Mouse (Mus musculus) forebrain, embryonic 10.5 days (tissue): ENCODE results near the gene Vps45. TPM values are rescaled to one million over a fixed set of nuclear protein-coding genes. Genes with fewer than 3 reads are reported as not detected.

Experiments used
- DNase-seq: peaks from one replicate; pipeline ENCODE4 v3.0.0-alpha.2; 2017; ENCODE audit warnings: low spot score; ENCODE audit errors: extremely low spot score
- H3K27ac ChIP-seq: fragments of 300-500 bp; sonication (generic); 2 replicates; pipeline ENCODE4 v1.5.1; 2016; ENCODE audit warnings: mild to moderate bottlenecking
- H3K27me3 ChIP-seq: fragments of 300-500 bp; sonication (generic); 2 replicates; pipeline ENCODE4 v1.6.1; 2016; ENCODE audit warnings: mild to moderate bottlenecking; ENCODE audit not compliant: poor library complexity, severe bottlenecking
- H3K36me3 ChIP-seq: fragments of 300-500 bp; sonication (generic); replicated peaks from 2 replicates; pipeline ENCODE4 v1.6.1; 2016; ENCODE audit warnings: mild to moderate bottlenecking, moderate library complexity
- H3K4me1 ChIP-seq: fragments of 300-500 bp; sonication (generic); 2 replicates; pipeline ENCODE4 v1.6.1; 2016
- H3K4me3 ChIP-seq: fragments of 300-500 bp; sonication (generic); 2 replicates; pipeline ENCODE4 v1.5.1; 2016; ENCODE audit warnings: mild to moderate bottlenecking, moderate library complexity
- H3K9me3 ChIP-seq: fragments of 300-500 bp; sonication (generic); 2 replicates; pipeline ENCODE4 v1.6.1; 2016; ENCODE audit warnings: mild to moderate bottlenecking, moderate library complexity
- WGBS: fragments of 180-500 bp; shearing (Covaris S2); methylation state at CpG from one replicate; pipeline ENCODE4 v1.1.7; 2016; 5-methylcytosine and 5-hydroxymethylcytosine counted together
- polyA plus RNA-seq: library from polyadenylated mRNA; unstranded; fragments of >200 nt; fragmentation: Nextera tagmentation; extraction: Ambion mirVana; gene quantifications from 2 replicates; pipeline ENCODE4 v1.2.1, GENCODE M21; 2016

Vps45 gene
- polyA plus RNA-seq, 1 experiment from 2014 or later, result 28.0 TPM

DNA sequence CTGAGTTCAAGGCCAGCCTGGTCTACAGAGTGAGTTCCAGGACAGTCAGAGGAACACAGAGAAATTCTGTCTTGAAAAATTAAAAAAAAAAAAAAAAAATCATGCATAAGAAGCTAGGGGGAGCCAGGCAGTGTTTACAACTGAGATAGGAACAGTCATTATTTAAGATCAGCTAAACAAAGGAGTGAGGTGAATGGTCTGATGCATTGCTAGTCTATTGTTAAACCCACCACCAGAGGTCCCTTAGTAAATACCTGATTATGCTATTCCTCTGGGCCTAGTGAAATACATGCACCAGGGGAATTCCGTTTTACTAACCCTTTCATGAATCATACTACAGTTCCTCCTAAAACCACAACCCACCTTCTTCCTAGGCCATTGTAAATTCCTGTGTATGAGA is 11.3 kb upstream of the Vps45 start:
- Histone ChIP-seq H3K4me3 (no peak overlapping the region), H3K27ac (no peak overlapping the region), H3K36me3 (no peaks in the 10 kb centered on the region), H3K9me3 (no peaks in the 10 kb centered on the region), H3K27me3 (no peaks in the 10 kb centered on the region), H3K4me1 (peaks cover 4% of the 10 kb centered on the region; the same call in 1 of the 2 replicates)
- no peak for DNase-seq
- 66% methylated on average over 1 of the region's 1 CpGs for WGBS

DNA sequence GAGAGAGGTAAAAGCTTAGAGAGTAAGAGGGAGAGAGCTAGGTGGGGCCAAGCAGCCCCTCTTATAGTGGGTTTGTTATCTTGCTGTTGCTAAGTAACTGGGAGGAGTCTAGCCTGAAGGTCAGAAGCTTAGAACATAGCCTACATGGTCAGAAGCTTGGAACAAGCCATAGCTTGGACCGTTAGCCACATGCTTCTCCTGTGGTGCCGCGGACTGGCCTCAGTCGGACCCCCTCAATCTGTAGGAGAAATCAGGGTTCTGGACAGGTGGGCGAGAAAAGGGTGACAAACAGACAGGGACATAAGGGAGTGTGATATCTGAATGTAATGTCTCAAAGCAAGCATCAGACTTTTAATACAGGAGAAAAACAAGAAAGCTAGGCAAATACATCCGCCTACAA is 10.8 kb upstream of the Vps45 start:
- Histone ChIP-seq H3K4me1 (peaks cover 4% of the 10 kb centered on the region; the same call in 1 of the 2 replicates), H3K27me3 (no peaks in the 10 kb centered on the region), H3K4me3 (no peak overlapping the region), H3K36me3 (no peaks in the 10 kb centered on the region), H3K27ac (no peak overlapping the region), H3K9me3 (no peaks in the 10 kb centered on the region)
- 94% methylated on average over 6 of the region's 6 CpGs for WGBS
- no peak for DNase-seq

DNA sequence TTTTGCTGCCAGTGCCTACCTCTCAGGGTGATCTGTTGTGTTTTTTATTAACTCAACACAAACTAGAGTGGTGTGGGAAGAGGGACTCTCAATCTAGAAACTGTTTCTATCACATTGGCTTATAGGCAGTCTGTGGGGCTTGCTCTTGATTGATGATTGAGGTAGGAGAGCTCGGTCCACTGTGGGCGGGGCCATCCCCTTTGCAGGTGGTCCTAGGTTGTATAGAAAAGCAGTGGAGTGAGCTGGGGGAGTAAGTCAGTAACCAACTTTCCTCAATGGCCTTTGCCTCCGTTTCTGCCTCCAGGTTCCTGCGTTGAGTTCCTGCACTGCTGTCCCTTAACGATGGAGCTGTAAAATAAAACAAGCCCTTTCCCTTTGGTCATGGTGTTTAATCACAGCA is 8.5 kb upstream of the Vps45 start:
- Histone ChIP-seq H3K36me3 (no peaks in the 10 kb centered on the region), H3K9me3 (no peaks in the 10 kb centered on the region), H3K4me3 (no peak overlapping the region), H3K27me3 (no peaks in the 10 kb centered on the region), H3K27ac (no peak overlapping the region), H3K4me1 (peaks cover 4% of the 10 kb centered on the region; the same call in 1 of the 2 replicates)
- 89% methylated on average over 5 of the region's 5 CpGs for WGBS
- DNase-seq, result no peak

GRCm38 (mm10) chr3:96065754-96066375 is 7.6 kb upstream of the Vps45 start:
- peak; percentile 26 for DNase-seq
- Histone ChIP-seq H3K27ac (no peak overlapping the region), H3K27me3 (no peaks in the 10 kb centered on the region), H3K36me3 (no peaks in the 10 kb centered on the region), H3K9me3 (no peaks in the 10 kb centered on the region), H3K4me3 (no peak overlapping the region), H3K4me1 (peaks cover 4% of the 10 kb centered on the region; the same call in 1 of the 2 replicates)
- 46% methylated on average over 20 of the region's 20 CpGs for WGBS

DNA sequence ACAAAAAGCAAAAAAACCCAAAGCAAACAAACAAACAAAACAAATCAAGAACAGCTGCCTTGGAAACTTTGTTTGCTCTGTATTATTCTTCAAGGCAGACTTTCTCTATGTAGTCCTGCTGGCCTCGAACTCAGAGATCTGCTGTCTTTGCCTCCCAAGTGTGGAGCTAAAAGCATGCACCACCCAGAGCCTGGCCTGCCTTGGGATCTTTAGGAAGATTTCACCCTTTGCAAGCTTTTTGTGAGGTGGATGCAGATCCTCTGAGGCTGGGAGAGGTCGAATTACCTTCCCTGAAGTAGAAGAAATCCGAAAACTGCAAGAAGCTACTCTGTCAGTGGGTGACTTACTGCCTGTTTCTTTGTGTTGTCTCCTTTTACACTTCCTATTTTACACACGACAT is 6.9 kb upstream of the Vps45 start:
- no peak for DNase-seq
- WGBS, result 42% methylated on average over 4 of the region's 4 CpGs
- no peaks in the 10 kb centered on the region for H3K36me3 ChIP-seq
- H3K27ac ChIP-seq, result no peak overlapping the region
- H3K9me3 ChIP-seq, result no peaks in the 10 kb centered on the region
- peaks cover 4% of the 10 kb centered on the region; the same call in 1 of the 2 replicates for H3K4me1 ChIP-seq
- H3K27me3 ChIP-seq, result no peaks in the 10 kb centered on the region
- no peak overlapping the region for H3K4me3 ChIP-seq

GRCm38 (mm10) chr3:96064217-96064616 is 6.0 kb upstream of the Vps45 start:
- Histone ChIP-seq H3K4me3 (no peak overlapping the region), H3K4me1 (peaks cover 4% of the 10 kb centered on the region; the same call in 1 of the 2 replicates), H3K27me3 (no peaks in the 10 kb centered on the region), H3K9me3 (no peaks in the 10 kb centered on the region), H3K27ac (no peak overlapping the region), H3K36me3 (no peaks in the 10 kb centered on the region)
- WGBS, result 93% methylated on average over 3 of the region's 3 CpGs
- DNase-seq, result no peak

GRCm38 (mm10) chr3:96063299-96063698 is 5.0 kb upstream of the Vps45 start:
- no peaks in the 10 kb centered on the region for H3K27me3 ChIP-seq
- peaks cover 11% of the 10 kb centered on the region for H3K4me1 ChIP-seq
- H3K4me3 ChIP-seq, result no peak overlapping the region
- H3K27ac ChIP-seq, result no peak overlapping the region
- no peak for DNase-seq
- H3K36me3 ChIP-seq, result no peaks in the 10 kb centered on the region
- 74% methylated on average over 2 of the region's 2 CpGs for WGBS
- H3K9me3 ChIP-seq, result no peaks in the 10 kb centered on the region

DNA sequence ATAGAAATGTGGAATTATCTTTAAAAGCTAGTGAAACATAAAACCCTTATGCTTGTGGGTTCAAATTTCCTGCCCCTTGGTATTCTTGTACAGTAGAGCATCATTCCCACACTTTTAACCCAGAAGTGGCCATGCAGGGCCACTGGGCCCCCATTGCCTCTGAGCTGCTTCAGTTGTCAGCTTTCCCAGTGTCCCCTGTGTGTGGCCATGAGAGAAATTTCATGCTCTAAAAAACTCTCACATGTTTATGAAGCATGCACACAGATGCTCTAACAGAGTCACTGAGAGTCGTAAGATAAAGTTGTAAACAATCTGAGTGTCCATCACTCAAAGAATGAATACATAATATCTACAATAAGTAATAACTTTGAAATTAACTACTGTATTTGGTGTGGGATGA is 1.9 kb upstream of the Vps45 start:
- no peak overlapping the region for H3K27ac ChIP-seq
- no peaks in the 10 kb centered on the region; the same call in 1 of the 2 replicates for H3K36me3 ChIP-seq
- H3K4me3 ChIP-seq, result no peak overlapping the region
- 83% methylated on average over 1 of the region's 1 CpGs for WGBS
- no peaks in the 10 kb centered on the region for H3K9me3 ChIP-seq
- H3K27me3 ChIP-seq, result no peaks in the 10 kb centered on the region
- DNase-seq, result no peak
- peaks cover 20% of the 10 kb centered on the region for H3K4me1 ChIP-seq

DNA sequence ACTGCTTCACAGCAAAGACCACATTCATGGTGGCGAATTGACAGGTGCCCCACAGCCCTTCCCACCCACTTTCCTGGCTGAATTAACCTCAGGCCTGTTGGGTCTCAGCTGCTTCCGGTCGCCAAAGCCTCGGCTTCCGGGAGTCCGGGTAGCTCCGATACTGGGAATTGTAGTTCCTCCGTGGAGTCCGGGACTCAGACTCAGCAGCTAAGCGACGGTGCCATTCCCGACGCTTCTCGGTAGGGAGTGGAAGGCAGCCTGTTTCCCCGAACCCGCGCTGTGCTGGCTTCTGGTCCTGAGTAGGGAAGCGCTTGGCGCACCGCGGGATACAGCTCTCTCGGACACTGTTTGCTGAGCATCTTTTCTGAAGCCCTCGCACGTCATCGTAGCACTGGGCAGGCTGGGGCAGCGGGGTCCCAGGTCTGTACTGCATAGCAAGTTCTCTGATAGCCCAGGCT is 490 bp downstream of the Vps45 start:
- no peaks in the 10 kb centered on the region for H3K9me3 ChIP-seq
- H3K27ac ChIP-seq, result peak overlapping the region; percentile 95
- no peaks in the 10 kb centered on the region for H3K27me3 ChIP-seq
- H3K4me1 ChIP-seq, result peaks cover 20% of the 10 kb centered on the region
- H3K36me3 ChIP-seq, result no peaks in the 10 kb centered on the region; the same call in 1 of the 2 replicates
- peak overlapping the region; percentile 75 for H3K4me3 ChIP-seq
- under 1% methylated on average over 26 of the region's 26 CpGs for WGBS
- peak; percentile 92 for DNase-seq

GRCm38 (mm10) chr3:96056031-96056430 is 2.2 kb downstream of the Vps45 start:
- no peak for DNase-seq
- no peaks in the 10 kb centered on the region for H3K9me3 ChIP-seq
- peak overlapping the region; percentile 75; the same call in 1 of the 2 replicates for H3K4me3 ChIP-seq
- WGBS, result 92% methylated on average over 4 of the region's 4 CpGs
- no peak overlapping the region for H3K27ac ChIP-seq
- H3K36me3 ChIP-seq, result no peaks in the 10 kb centered on the region; the same call in 1 of the 2 replicates
- H3K4me1 ChIP-seq, result peaks cover 20% of the 10 kb centered on the region
- no peaks in the 10 kb centered on the region for H3K27me3 ChIP-seq

DNA sequence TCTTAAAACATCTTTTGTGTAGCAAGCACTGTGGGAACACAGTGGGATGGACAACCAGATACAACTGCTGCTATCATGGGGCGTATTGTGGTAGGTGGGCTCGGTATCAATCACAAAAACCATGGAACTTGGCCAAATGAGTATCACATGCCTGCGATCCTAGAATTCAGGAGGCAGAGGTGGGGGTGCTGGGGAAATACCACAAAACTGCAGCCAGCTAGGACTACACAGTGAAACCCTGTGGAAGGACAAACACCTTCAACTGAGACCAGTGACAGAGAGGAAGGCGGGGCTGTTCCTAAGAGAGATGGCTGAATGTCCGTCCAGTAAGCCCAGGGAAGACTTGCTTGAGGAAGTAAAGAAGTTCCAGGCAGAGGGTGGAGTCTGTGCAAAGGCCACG is 3.0 kb downstream of the Vps45 start:
- Histone ChIP-seq H3K36me3 (no peaks in the 10 kb centered on the region; the same call in 1 of the 2 replicates), H3K27ac (no peak overlapping the region), H3K9me3 (no peaks in the 10 kb centered on the region), H3K4me1 (peaks cover 20% of the 10 kb centered on the region), H3K27me3 (no peaks in the 10 kb centered on the region), H3K4me3 (no peak overlapping the region)
- WGBS, result 89% methylated on average over 6 of the region's 6 CpGs
- DNase-seq, result no peak

GRCm38 (mm10) chr3:96051839-96052238 is 6.4 kb downstream of the Vps45 start:
- no peaks in the 10 kb centered on the region for H3K9me3 ChIP-seq
- no peak for DNase-seq

DNA sequence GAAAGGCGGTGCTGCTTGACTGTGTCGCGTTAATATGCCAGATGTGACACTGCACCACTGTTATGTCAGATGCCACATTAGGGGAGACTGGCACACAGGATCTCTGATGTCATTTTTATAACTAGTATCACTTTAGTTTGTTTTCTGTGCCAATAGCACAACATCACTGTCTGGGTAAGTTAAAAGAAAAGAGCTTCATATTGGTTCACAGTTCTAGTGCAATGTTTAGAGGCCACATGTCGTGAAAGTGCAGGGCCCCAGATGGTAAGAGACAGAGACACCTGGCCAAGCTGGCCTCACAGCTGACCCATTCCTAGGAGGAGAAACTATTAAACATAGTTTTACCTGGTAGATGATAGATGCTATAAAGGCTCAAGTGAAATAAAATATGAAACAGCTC is 7.1 kb downstream of the Vps45 start:
- Histone ChIP-seq H3K27ac (no peak overlapping the region), H3K4me1 (peaks cover under 1% of the 10 kb centered on the region; the same call in 1 of the 2 replicates), H3K9me3 (no peaks in the 10 kb centered on the region), H3K27me3 (no peaks in the 10 kb centered on the region), H3K4me3 (no peak overlapping the region), H3K36me3 (peaks cover 6% of the 10 kb centered on the region)
- WGBS, result 81% methylated on average over 4 of the region's 4 CpGs
- DNase-seq, result no peak

More at GRCm38 (mm10) chr3:96051839-96052238, 6.4 kb downstream of the Vps45 start:
- no peak overlapping the region for H3K4me3 ChIP-seq
- H3K36me3 ChIP-seq, result peaks cover under 1% of the 10 kb centered on the region; the same call in 1 of the 2 replicates
- H3K27me3 ChIP-seq, result no peaks in the 10 kb centered on the region
- no peak overlapping the region for H3K27ac ChIP-seq
- 53% methylated on average over 2 of the region's 2 CpGs for WGBS
- peaks cover 6% of the 10 kb centered on the region for H3K4me1 ChIP-seq
